Mouse (Mus musculus): Measurements from ENCODE around the gene Cit. TPM values are rescaled to one million over a fixed set of nuclear protein-coding genes. Genes with fewer than 3 reads are reported as not detected.
A peak's percentile ranks its signal among the peaks of the same experiment; 100 is the strongest.

Gene Cit
- polyA plus RNA-seq, 1 experiment from 2014 or later, result 4.8 TPM

DNA sequence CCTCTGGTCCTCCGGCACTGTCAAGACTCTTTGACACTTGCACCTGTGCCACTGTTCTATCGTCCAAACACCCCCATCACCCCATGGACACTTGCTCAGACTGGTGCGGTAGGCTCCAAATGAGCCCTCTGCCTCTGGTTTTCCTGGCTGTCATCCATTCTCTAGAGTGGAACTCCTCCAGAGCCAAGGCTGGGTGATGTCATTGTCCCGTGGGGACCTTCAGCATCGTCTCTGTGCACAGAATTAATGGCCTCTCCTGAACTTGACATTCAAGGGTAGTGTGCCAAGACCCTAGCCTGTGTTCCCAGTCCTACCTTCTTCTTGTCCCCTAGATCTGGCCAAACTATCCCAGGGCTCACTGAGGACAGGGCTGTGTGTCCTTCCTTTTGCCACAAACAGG is 70.4 kb downstream of the Cit start:
- Histone ChIP-seq H3K4me3 (ENCODE audit: low read depth, low read length) (no peak overlapping the region), H3K36me3 (ENCODE audit: insufficient read depth, low read length) (no peaks in the 10 kb centered on the region), H3K9ac (replicated peaks; ENCODE audit: low read depth) (no peak overlapping the region), H3K9me3 (ENCODE audit: low read length) (no peaks in the 10 kb centered on the region), H3K4me2 (replicated peaks; ENCODE audit: low read depth, low read length) (no peak overlapping the region), H3K4me1 (ENCODE audit: insufficient read depth, low read depth, low read length) (no peaks in the 10 kb centered on the region), H3K27ac (ENCODE audit: low read length) (no peak overlapping the region), H3K27me3 (replicated peaks; ENCODE audit: insufficient read depth, low read length) (no peaks in the 10 kb centered on the region)
- DNase-seq (ENCODE audit: low spot score), result no peak
- no peak for ATAC-seq
- TF ChIP-seq CTCF (IDR thresholded peaks at IDR 0.05) (no peak), EP300 (IDR thresholded peaks at IDR 0.05) (no peak)
- WGBS, result 79% methylated on average over 5 of the region's 5 CpGs

DNA sequence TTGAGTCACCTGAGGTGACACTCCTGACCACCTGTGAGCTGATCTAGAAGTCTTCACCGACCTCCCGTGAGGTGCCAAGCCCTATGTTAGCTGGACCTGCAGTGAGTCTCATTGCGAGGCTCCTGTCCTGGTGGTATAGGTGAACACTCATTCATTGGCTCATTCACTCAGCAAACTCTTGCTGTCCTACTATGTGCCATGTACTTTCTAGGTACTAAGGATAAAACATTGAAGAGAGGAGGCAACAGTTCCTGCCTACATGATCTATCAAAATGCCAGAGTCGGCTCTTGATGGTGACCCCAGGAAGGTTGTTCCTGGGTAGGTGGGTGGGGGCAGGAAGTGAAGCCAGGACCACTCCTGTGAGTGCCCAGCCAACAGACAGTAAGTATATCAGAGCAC is 72.9 kb downstream of the Cit start:
- WGBS, result 90% methylated on average over 4 of the region's 4 CpGs
- Histone ChIP-seq H3K4me2 (replicated peaks; ENCODE audit: low read depth, low read length) (no peak overlapping the region), H3K9me3 (ENCODE audit: low read length) (no peaks in the 10 kb centered on the region), H3K4me1 (ENCODE audit: insufficient read depth, low read depth, low read length) (no peaks in the 10 kb centered on the region), H3K27me3 (replicated peaks; ENCODE audit: insufficient read depth, low read length) (no peaks in the 10 kb centered on the region), H3K27ac (ENCODE audit: low read length) (no peak overlapping the region), H3K4me3 (ENCODE audit: low read depth, low read length) (no peak overlapping the region), H3K36me3 (ENCODE audit: insufficient read depth, low read length) (no peaks in the 10 kb centered on the region), H3K9ac (replicated peaks; ENCODE audit: low read depth) (no peak overlapping the region)
- ATAC-seq (no peak), DNase-seq (ENCODE audit: low spot score) (no peak)
- TF ChIP-seq EP300 (IDR thresholded peaks at IDR 0.05) (no peak), CTCF (IDR thresholded peaks at IDR 0.05) (no peak)

DNA sequence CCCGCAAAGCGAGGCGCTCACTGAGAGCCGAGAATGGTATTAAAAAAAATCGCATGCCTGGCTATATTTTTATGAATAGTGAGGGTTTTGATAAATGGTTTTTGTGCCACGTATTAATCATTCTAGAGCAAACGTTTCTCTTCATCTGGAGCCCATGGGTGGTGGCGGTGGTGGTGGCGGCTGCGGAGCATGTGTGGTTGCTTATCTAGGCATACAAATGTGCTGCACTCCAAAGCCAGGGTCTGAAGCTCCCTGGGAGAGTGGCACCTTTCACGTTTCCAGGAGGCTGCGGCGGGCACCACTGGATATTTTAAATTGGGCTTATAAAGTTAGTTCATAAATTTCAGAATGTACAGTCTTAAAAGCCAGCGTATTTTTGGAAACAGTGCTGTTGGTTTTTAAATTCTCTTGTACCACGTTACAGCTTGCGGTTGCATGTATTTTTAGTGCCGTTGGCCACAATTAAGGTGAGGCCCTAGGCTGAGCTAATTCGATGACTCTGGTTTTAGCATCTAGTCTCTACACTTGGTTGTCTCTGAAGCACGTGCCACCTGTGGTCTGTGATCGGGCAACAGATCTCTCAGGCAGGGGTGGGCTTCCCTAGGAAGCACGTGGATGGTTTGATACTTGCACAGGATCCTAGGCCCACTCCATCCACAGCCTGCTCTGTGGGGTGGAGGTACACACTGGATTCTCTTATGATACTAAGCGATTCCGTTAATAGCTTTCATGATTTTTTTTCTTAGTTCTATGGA is 73.7 kb downstream of the Cit start:
- H3K36me3 ChIP-seq (ENCODE audit: insufficient read depth, low read length), result no peaks in the 10 kb centered on the region
- H3K27me3 ChIP-seq (replicated peaks; ENCODE audit: insufficient read depth, low read length), result no peaks in the 10 kb centered on the region
- no peak overlapping the region for H3K4me3 ChIP-seq (ENCODE audit: low read depth, low read length)
- no peak for DNase-seq (ENCODE audit: low spot score)
- H3K27ac ChIP-seq (ENCODE audit: low read length), result no peak overlapping the region
- H3K9me3 ChIP-seq (ENCODE audit: low read length), result no peaks in the 10 kb centered on the region
- no peak for ATAC-seq
- 84% methylated on average over 23 of the region's 23 CpGs for WGBS
- no peaks in the 10 kb centered on the region for H3K4me1 ChIP-seq (ENCODE audit: insufficient read depth, low read depth, low read length)
- no peak overlapping the region for H3K4me2 ChIP-seq (replicated peaks; ENCODE audit: low read depth, low read length)
- H3K9ac ChIP-seq (replicated peaks; ENCODE audit: low read depth), result no peak overlapping the region
- no peak for TF ChIP-seq EP300 (IDR thresholded peaks at IDR 0.05)
- no peak for TF ChIP-seq CTCF (IDR thresholded peaks at IDR 0.05)

DNA sequence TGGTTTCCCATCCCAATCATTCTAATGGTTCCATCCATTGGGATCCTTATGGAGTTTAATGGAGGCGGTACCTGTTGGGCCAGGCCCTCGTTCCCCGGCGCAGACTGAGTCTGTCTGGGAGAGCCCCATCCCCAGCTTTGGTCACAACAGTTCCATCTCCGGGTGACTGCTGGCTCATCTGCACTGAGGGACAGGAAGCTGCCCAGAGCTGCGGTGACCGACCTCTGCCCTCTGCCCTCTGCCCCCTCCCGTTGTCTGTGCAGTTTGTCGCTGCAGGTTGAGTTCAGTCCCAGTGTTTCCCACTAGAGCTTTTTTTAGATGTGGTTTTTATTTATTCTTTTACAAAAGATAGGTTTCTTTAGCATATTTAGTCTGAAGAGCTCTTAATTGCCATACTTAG is 76.9 kb downstream of the Cit start:
- Histone ChIP-seq H3K36me3 (ENCODE audit: insufficient read depth, low read length) (no peaks in the 10 kb centered on the region), H3K27me3 (replicated peaks; ENCODE audit: insufficient read depth, low read length) (no peaks in the 10 kb centered on the region), H3K9me3 (ENCODE audit: low read length) (no peaks in the 10 kb centered on the region), H3K4me3 (ENCODE audit: low read depth, low read length) (no peak overlapping the region), H3K4me2 (replicated peaks; ENCODE audit: low read depth, low read length) (no peak overlapping the region), H3K9ac (replicated peaks; ENCODE audit: low read depth) (no peak overlapping the region), H3K4me1 (ENCODE audit: insufficient read depth, low read depth, low read length) (no peaks in the 10 kb centered on the region), H3K27ac (ENCODE audit: low read length) (no peak overlapping the region)
- DNase-seq (ENCODE audit: low spot score) (no peak), ATAC-seq (no peak)
- TF ChIP-seq CTCF (IDR thresholded peaks at IDR 0.05) (no peak), EP300 (IDR thresholded peaks at IDR 0.05) (no peak)
- WGBS, result 60% methylated on average over 9 of the region's 9 CpGs

DNA sequence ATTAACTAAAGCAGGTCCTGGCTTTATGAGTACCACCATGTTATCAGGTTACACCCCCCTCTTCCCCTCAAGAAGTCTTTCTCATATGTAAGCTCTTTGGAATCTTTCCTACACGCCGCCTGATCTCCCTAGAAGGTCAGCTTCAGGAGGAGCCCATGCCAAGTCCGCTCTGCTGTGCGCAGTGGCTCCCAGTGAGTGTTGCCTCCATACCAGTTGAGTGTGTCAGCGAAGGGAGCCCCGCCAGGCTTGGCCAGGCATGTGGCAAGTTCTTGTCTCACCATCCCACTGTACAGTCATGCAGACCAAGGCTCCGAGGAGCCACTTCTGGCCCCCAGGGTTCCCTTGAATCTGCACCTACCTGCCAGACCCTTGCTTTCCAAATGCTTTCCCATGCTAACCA is 79.9 kb downstream of the Cit start:
- TF ChIP-seq EP300 (IDR thresholded peaks at IDR 0.05) (no peak), CTCF (IDR thresholded peaks at IDR 0.05) (no peak)
- H3K9ac ChIP-seq (replicated peaks; ENCODE audit: low read depth), result no peak overlapping the region
- H3K4me3 ChIP-seq (ENCODE audit: low read depth, low read length), result no peak overlapping the region
- no peaks in the 10 kb centered on the region for H3K9me3 ChIP-seq (ENCODE audit: low read length)
- ATAC-seq, result no peak
- no peaks in the 10 kb centered on the region for H3K27me3 ChIP-seq (replicated peaks; ENCODE audit: insufficient read depth, low read length)
- H3K36me3 ChIP-seq (ENCODE audit: insufficient read depth, low read length), result no peaks in the 10 kb centered on the region
- H3K4me2 ChIP-seq (replicated peaks; ENCODE audit: low read depth, low read length), result no peak overlapping the region
- no peak for DNase-seq (ENCODE audit: low spot score)
- H3K27ac ChIP-seq (ENCODE audit: low read length), result no peak overlapping the region
- WGBS, result 84% methylated on average over 7 of the region's 7 CpGs
- H3K4me1 ChIP-seq (ENCODE audit: insufficient read depth, low read depth, low read length), result no peaks in the 10 kb centered on the region

DNA sequence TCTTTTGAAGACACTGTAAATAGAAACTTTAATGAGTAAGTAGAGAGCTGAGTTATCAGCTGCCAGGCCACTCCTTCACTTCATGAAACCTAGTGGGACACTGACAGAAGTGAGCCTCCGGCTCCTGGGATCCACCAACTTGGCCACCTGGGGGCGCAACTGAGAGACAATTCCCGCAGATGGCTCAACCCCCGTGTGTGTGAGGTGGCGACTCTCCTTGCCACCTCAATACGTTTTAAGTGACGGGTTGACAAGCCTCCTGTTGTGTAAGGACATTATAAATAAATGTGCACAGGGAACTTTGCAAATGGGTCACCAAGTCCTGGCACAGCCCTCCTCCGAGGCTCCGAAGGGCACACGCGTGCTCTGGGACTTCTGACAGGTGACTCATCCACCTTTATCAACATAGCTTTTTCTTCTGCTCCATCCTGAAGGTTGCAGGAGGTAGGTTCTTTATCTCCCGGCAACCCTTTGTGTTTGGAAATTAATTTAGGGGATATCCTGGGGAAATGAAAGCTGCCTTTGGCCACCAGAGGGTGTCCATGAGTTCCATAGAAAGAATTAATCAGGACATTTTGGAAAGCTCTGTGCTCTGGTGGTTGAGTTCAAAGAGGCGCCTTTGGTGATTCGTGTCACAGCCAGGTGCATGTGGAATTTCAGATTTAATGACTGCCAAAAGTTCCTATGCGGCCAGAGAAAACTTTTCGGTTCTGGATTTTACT is 83.9 kb downstream of the Cit start:
- ATAC-seq, result no peak
- Histone ChIP-seq H3K9ac (replicated peaks; ENCODE audit: low read depth) (no peak overlapping the region), H3K9me3 (ENCODE audit: low read length) (no peaks in the 10 kb centered on the region), H3K4me1 (ENCODE audit: insufficient read depth, low read depth, low read length) (no peaks in the 10 kb centered on the region), H3K4me3 (ENCODE audit: low read depth, low read length) (no peak overlapping the region), H3K4me2 (replicated peaks; ENCODE audit: low read depth, low read length) (no peak overlapping the region), H3K27me3 (replicated peaks; ENCODE audit: insufficient read depth, low read length) (no peaks in the 10 kb centered on the region), H3K27ac (ENCODE audit: low read length) (no peak overlapping the region), H3K36me3 (ENCODE audit: insufficient read depth, low read length) (no peaks in the 10 kb centered on the region)
- TF ChIP-seq CTCF (IDR thresholded peaks at IDR 0.05), result peak; percentile 50
- TF ChIP-seq EP300 (IDR thresholded peaks at IDR 0.05), result no peak
- 79% methylated on average over 16 of the region's 16 CpGs for WGBS
- DNase-seq (ENCODE audit: low spot score), result peak; percentile 24
